Mouse (Mus musculus) inflammation-experienced regulatory T-cells, adult 6 months (primary cell): ENCODE data around the gene Sval3. TPM values are rescaled to one million over a fixed set of nuclear protein-coding genes. Genes with fewer than 3 reads are reported as not detected.

Source experiments
- ATAC-seq: one replicate; pipeline ENCODE4 v1.8.0; 2017
- polyA plus RNA-seq, 3 experiments: library from polyadenylated mRNA; unstranded; fragments of 100-300 nt; shearing (Covaris generic); gene quantifications; one replicate each; pipeline ENCODE4 v1.2.1; 2017

Gene Sval3
- polyA plus RNA-seq = not detected

- ATAC-seq = no peak
Observed at GRCm38 (mm10) chr6:41967840-41968239, at the start of gene Sval3. Gene Sval3, plus strand, starts transcription at chr6:41968140.

DNA sequence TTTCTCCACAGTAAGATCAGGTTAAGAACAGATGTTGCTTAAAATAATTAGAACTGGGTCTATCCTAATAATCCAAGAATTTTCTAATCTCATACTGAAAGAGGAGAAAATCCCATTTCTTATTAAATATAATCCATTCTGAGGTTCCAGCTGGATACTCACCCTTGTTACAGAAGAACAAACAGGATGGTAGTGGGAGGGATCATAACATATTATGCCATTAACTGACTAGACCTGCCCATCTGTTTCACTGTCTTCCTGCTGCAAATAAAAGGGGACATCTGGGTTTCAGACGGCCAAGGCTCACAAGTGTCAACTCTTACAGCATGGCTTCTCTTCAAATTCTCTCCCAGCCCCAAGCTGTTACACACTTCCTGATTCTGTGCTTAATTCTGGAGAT, 16.6 kb upstream of the Sval3 start, which contains the start of gene Sval1:
Sval1 (plus strand) TSS at position 301 of the 400 bp plus-strand sequence.
- no peak for ATAC-seq

Other genes with a start within 250 kb of the Sval3 start
- not detected for gene Olfr459, start 193.0 kb upstream of the Sval3 start, polyA plus RNA-seq
- not detected for gene Pip, start 120.6 kb upstream of the Sval3 start, polyA plus RNA-seq
- gene Sval2, start 115.2 kb upstream of the Sval3 start, polyA plus RNA-seq = not detected
- not detected for gene Sval1, start 16.5 kb upstream of the Sval3 start, polyA plus RNA-seq
- gene Sva, start 70.3 kb downstream of the Sval3 start, polyA plus RNA-seq = not detected
- not detected for gene Tas2r139, start 172.8 kb downstream of the Sval3 start, polyA plus RNA-seq
- gene Tas2r144, start 247.2 kb downstream of the Sval3 start, polyA plus RNA-seq = not detected